Mouse (Mus musculus): Measurements from ENCODE around the gene Taar7a. TPM values are rescaled to one million over a fixed set of nuclear protein-coding genes. Genes with fewer than 3 reads are reported as not detected.
A peak's percentile ranks its signal among the peaks of the same experiment; 100 is the strongest.

Taar7a gene
- polyA plus RNA-seq, 1 experiment from 2014 or later: not detected

DNA sequence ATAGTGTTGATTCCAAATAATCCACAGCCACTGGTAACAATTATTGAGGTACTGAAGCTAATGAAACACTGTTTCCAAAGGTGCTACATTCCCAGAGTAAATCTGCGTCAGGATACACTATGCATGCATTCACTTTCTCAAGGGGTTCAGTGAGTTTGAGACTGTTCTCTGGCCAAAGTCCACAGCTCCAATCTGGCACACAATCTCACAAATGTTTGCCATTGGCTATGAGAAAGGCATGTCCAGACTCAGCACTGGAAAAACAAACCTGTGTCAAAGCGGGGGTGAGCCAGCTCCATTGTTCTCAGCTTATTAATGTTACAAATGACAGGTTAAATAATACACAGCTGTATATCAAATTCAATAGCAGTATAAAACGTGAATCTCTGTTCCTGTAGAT is 34.2 kb downstream of the Taar7a start:
- Histone ChIP-seq H3K36me3 (ENCODE audit: control insufficient read depth, insufficient read depth) (no peaks in the 10 kb centered on the region), H3K9me3 (ENCODE audit: control insufficient read depth, low read length) (no peaks in the 10 kb centered on the region), H3K9ac (replicated peaks; ENCODE audit: low read depth, low read length) (no peak overlapping the region), H3K27me3 (replicated peaks; ENCODE audit: control insufficient read depth, insufficient read depth, low read length) (no peaks in the 10 kb centered on the region), H3K4me1 (replicated peaks; ENCODE audit: control insufficient read depth, insufficient read depth, low read length) (no peaks in the 10 kb centered on the region), H3K27ac (ENCODE audit: low read length) (no peak overlapping the region), H3K4me2 (ENCODE audit: low read length) (no peak overlapping the region), H3K4me3 (replicated peaks; ENCODE audit: low read length) (no peak overlapping the region)
- ATAC-seq: no peak
- WGBS: 66% methylated on average over 3 of the region's 3 CpGs

DNA sequence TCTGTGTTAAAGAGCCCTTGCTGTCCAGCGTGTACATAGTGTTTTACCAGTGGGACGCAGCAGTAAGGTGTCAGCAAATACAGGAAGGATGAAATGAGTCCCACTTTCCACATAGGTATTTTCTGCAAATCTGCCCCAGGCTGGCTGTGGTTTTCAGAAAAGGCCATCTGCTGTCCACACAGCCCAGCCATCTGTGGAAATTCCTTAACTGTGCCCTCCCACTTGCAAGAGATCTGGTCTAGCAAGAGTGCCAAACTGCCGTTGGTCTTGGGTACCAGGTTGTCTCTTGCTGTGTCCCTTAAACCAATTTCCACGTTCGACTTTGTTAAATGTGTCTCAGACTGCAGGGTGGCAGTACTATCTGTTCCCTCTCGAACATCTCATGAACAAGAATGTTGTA is 41.6 kb downstream of the Taar7a start:
- Histone ChIP-seq H3K9ac (replicated peaks; ENCODE audit: low read depth, low read length) (no peak overlapping the region), H3K27ac (ENCODE audit: low read length) (no peak overlapping the region), H3K36me3 (ENCODE audit: control insufficient read depth, insufficient read depth) (no peaks in the 10 kb centered on the region), H3K4me3 (replicated peaks; ENCODE audit: low read length) (no peak overlapping the region), H3K4me2 (ENCODE audit: low read length) (no peak overlapping the region), H3K27me3 (replicated peaks; ENCODE audit: control insufficient read depth, insufficient read depth, low read length) (no peaks in the 10 kb centered on the region), H3K4me1 (replicated peaks; ENCODE audit: control insufficient read depth, insufficient read depth, low read length) (no peaks in the 10 kb centered on the region), H3K9me3 (ENCODE audit: control insufficient read depth, low read length) (no peaks in the 10 kb centered on the region)
- 87% methylated on average over 6 of the region's 6 CpGs for WGBS
- no peak for ATAC-seq

DNA sequence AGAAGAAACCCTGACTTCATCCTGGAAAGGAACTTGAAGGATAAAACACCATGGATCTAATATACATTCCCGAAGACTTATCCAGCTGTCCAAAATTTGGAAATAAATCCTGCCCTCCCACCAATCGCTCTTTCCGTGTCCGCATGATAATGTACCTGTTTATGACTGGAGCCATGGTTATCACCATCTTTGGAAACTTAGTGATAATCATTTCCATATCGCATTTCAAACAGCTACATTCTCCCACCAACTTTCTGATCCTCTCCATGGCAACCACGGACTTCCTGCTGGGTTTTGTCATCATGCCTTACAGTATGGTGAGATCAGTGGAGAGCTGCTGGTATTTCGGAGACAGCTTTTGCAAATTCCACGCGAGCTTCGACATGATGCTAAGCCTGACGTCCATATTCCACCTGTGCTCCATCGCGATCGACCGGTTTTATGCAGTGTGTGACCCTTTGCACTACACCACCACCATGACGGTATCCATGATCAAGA is 43.7 kb downstream of the Taar7a start, which contains the start of gene Taar3:
Gene Taar3, plus strand, starts transcription at position 51 of the 498 bp plus-strand sequence.
- H3K27me3 ChIP-seq (replicated peaks; ENCODE audit: control insufficient read depth, insufficient read depth, low read length): no peaks in the 10 kb centered on the region
- no peak within 1 kb of the TSS for H3K9ac ChIP-seq (replicated peaks; ENCODE audit: low read depth, low read length)
- no peak within 1 kb of the TSS for H3K4me2 ChIP-seq (ENCODE audit: low read length)
- H3K36me3 ChIP-seq (ENCODE audit: control insufficient read depth, insufficient read depth): no peaks in the 10 kb centered on the region
- H3K4me3 ChIP-seq (replicated peaks; ENCODE audit: low read length): no peak within 1 kb of the TSS
- no peak within 1 kb of the TSS for H3K27ac ChIP-seq (ENCODE audit: low read length)
- 87% methylated on average over 16 of the region's 16 CpGs for WGBS
- ATAC-seq: 0 out of 2 replicates have a peak, but pooled peaks have one; percentile 20
- H3K9me3 ChIP-seq (ENCODE audit: control insufficient read depth, low read length): no peaks in the 10 kb centered on the region
- H3K4me1 ChIP-seq (replicated peaks; ENCODE audit: control insufficient read depth, insufficient read depth, low read length): no peaks in the 10 kb centered on the region

DNA sequence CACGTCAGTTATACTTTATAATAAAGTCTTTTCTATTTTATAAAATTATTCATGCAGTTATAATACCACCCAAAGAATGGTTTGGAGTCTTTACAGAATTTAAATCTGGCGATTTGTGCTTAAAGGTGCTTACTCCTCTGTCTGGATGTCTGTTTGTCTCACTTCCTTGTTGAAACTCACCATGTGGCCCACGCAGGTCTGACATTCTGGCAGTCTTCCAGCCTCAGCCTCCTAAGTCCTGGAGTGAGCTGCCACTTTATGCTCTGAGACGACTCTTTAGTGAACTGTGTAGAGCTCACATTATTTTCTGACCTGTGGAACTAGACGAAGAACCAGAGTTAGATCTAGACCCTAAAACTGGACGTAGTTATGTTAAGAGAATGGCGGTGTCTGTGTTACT is 45.3 kb downstream of the Taar7a start:
- ATAC-seq: no peak
- no peaks in the 10 kb centered on the region for H3K27me3 ChIP-seq (replicated peaks; ENCODE audit: control insufficient read depth, insufficient read depth, low read length)
- WGBS: 51% methylated on average over 7 of the region's 7 CpGs

DNA sequence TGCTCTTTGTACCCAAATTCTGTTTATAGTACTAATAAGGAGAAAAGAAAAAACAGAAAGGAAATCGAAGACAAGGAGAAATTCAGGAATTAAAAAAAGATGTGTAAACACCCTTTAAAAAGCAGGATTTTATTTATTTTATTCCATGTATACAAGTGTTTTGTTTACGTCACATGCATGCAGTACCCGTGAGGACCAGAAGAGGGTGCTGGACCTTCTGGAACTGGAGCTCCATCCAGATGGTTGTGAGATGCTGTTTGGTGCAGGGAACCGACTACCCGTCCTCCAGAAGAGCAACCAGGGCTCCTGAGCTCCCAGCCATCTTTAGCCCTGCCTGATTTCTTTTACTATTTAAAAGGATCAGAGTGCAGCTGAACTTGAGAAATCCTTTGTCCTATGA is 50.8 kb downstream of the Taar7a start:
- Histone ChIP-seq H3K27me3 (replicated peaks; ENCODE audit: control insufficient read depth, insufficient read depth, low read length) (no peaks in the 10 kb centered on the region), H3K36me3 (ENCODE audit: control insufficient read depth, insufficient read depth) (no peaks in the 10 kb centered on the region), H3K9ac (replicated peaks; ENCODE audit: low read depth, low read length) (no peak overlapping the region), H3K4me1 (replicated peaks; ENCODE audit: control insufficient read depth, insufficient read depth, low read length) (no peaks in the 10 kb centered on the region), H3K9me3 (ENCODE audit: control insufficient read depth, low read length) (no peaks in the 10 kb centered on the region), H3K4me3 (replicated peaks; ENCODE audit: low read length) (no peak overlapping the region), H3K27ac (ENCODE audit: low read length) (no peak overlapping the region), H3K4me2 (ENCODE audit: low read length) (no peak overlapping the region)
- ATAC-seq: no peak
- 76% methylated on average over 5 of the region's 5 CpGs for WGBS

More for the DNA sequence above, 45.3 kb downstream of the Taar7a start:
- no peak overlapping the region for H3K27ac ChIP-seq (ENCODE audit: low read length)
- no peaks in the 10 kb centered on the region for H3K4me1 ChIP-seq (replicated peaks; ENCODE audit: control insufficient read depth, insufficient read depth, low read length)
- no peak overlapping the region for H3K9ac ChIP-seq (replicated peaks; ENCODE audit: low read depth, low read length)
- no peak overlapping the region for H3K4me3 ChIP-seq (replicated peaks; ENCODE audit: low read length)
- no peak overlapping the region for H3K4me2 ChIP-seq (ENCODE audit: low read length)
- no peaks in the 10 kb centered on the region for H3K9me3 ChIP-seq (ENCODE audit: control insufficient read depth, low read length)
- H3K36me3 ChIP-seq (ENCODE audit: control insufficient read depth, insufficient read depth): no peaks in the 10 kb centered on the region

Other genes starting within 250 kb of the Taar7a start
- 105 and 109 TPM in 2 replicates for gene Rps12, start 206.2 kb downstream of the Taar7a start, polyA plus RNA-seq (2015; fragmentation: Nextera tagmentation; extraction: Ambion mirVana)
- gene Slc18b1, start 196.5 kb downstream of the Taar7a start, polyA plus RNA-seq (2015; fragmentation: Nextera tagmentation; extraction: Ambion mirVana): 20.8 and 21.2 TPM in 2 replicates
- gene Vnn3, start 142.0 kb downstream of the Taar7a start, polyA plus RNA-seq (2015; fragmentation: Nextera tagmentation; extraction: Ambion mirVana): not detected in 2 replicates
- 0.11 and 0.36 TPM in 2 replicates for gene Vnn1, start 98.8 kb downstream of the Taar7a start, polyA plus RNA-seq (2015; fragmentation: Nextera tagmentation; extraction: Ambion mirVana)
- gene Taar1, start 73.1 kb downstream of the Taar7a start, polyA plus RNA-seq (2015; fragmentation: Nextera tagmentation; extraction: Ambion mirVana): not detected in 2 replicates
- not detected in 2 replicates for gene Taar2, start 54.9 kb downstream of the Taar7a start, polyA plus RNA-seq (2015; fragmentation: Nextera tagmentation; extraction: Ambion mirVana)
- not detected in 2 replicates for gene Taar3, start 43.9 kb downstream of the Taar7a start, polyA plus RNA-seq (2015; fragmentation: Nextera tagmentation; extraction: Ambion mirVana)
- gene Taar4, start 33.0 kb downstream of the Taar7a start, polyA plus RNA-seq (2015; fragmentation: Nextera tagmentation; extraction: Ambion mirVana): not detected in 2 replicates
- gene Taar5, start 22.8 kb downstream of the Taar7a start, polyA plus RNA-seq (2015; fragmentation: Nextera tagmentation; extraction: Ambion mirVana): not detected in 2 replicates
- gene Taar6, start 7.8 kb downstream of the Taar7a start, polyA plus RNA-seq (2015; fragmentation: Nextera tagmentation; extraction: Ambion mirVana): not detected in 2 replicates
- gene Taar7b, start 6.5 kb upstream of the Taar7a start, polyA plus RNA-seq (2015; fragmentation: Nextera tagmentation; extraction: Ambion mirVana): not detected in 2 replicates
- not detected in 2 replicates for gene Taar7d, start 33.7 kb upstream of the Taar7a start, polyA plus RNA-seq (2015; fragmentation: Nextera tagmentation; extraction: Ambion mirVana)
- gene Taar7e, start 44.1 kb upstream of the Taar7a start, polyA plus RNA-seq (2015; fragmentation: Nextera tagmentation; extraction: Ambion mirVana): not detected in 2 replicates
- not detected in 2 replicates for gene Taar7f, start 56.0 kb upstream of the Taar7a start, polyA plus RNA-seq (2015; fragmentation: Nextera tagmentation; extraction: Ambion mirVana)
- gene Taar8a, start 83.0 kb upstream of the Taar7a start, polyA plus RNA-seq (2015; fragmentation: Nextera tagmentation; extraction: Ambion mirVana): not detected in 2 replicates
- not detected in 2 replicates for gene Taar8b, start 98.8 kb upstream of the Taar7a start, polyA plus RNA-seq (2015; fragmentation: Nextera tagmentation; extraction: Ambion mirVana)
- not detected in 2 replicates for gene Taar8c, start 108.4 kb upstream of the Taar7a start, polyA plus RNA-seq (2015; fragmentation: Nextera tagmentation; extraction: Ambion mirVana)
- gene Taar9, start 116.1 kb upstream of the Taar7a start, polyA plus RNA-seq (2015; fragmentation: Nextera tagmentation; extraction: Ambion mirVana): not detected in 2 replicates
- 287 and 301 TPM in 2 replicates for gene Stx7, start 155.8 kb upstream of the Taar7a start, polyA plus RNA-seq (2015; fragmentation: Nextera tagmentation; extraction: Ambion mirVana)
- 2.0 and 2.4 TPM in 2 replicates for gene Moxd1, start 230.0 kb upstream of the Taar7a start, polyA plus RNA-seq (2015; fragmentation: Nextera tagmentation; extraction: Ambion mirVana)